Mouse (Mus musculus): ENCODE measurements around the gene Ubn1. TPM values are rescaled to one million over a fixed set of nuclear protein-coding genes. Genes with fewer than 3 reads are reported as not detected.

The Ubn1 gene
- polyA plus RNA-seq, 1 experiment: 33.7 TPM

GRCm38 (mm10) chr16:5119845-5120244 is 70.0 kb downstream of the Ubn1 start:
- no peaks in the 10 kb centered on the region for H3K4me1 ChIP-seq (ENCODE audit: control insufficient read depth, insufficient read depth, low read length)
- TF ChIP-seq CTCF (IDR thresholded peaks at IDR 0.05; ENCODE audit: control insufficient read depth, insufficient read depth, low read length) (no peak), POLR2A (IDR thresholded peaks at IDR 0.05; ENCODE audit: borderline replicate concordance, control insufficient read depth, low read depth, low read length) (no peak)
- no peak overlapping the region for H3K4me3 ChIP-seq (replicated peaks; ENCODE audit: control insufficient read depth, low read depth, low read length)
- 78% methylated on average over 4 of the region's 4 CpGs for WGBS
- H3K27ac ChIP-seq (ENCODE audit: control insufficient read depth, insufficient read depth, low read depth, low read length, poor library complexity): no peak overlapping the region

GRCm38 (mm10) chr16:5123476-5123875 is 73.6 kb downstream of the Ubn1 start:
- no peak overlapping the region for H3K4me3 ChIP-seq (replicated peaks; ENCODE audit: control insufficient read depth, low read depth, low read length)
- TF ChIP-seq CTCF (IDR thresholded peaks at IDR 0.05; ENCODE audit: control insufficient read depth, insufficient read depth, low read length): no peak
- no peak for TF ChIP-seq POLR2A (IDR thresholded peaks at IDR 0.05; ENCODE audit: borderline replicate concordance, control insufficient read depth, low read depth, low read length)
- WGBS: 63% methylated on average over 6 of the region's 6 CpGs
- no peak overlapping the region for H3K27ac ChIP-seq (ENCODE audit: control insufficient read depth, insufficient read depth, low read depth, low read length, poor library complexity)
- H3K4me1 ChIP-seq (ENCODE audit: control insufficient read depth, insufficient read depth, low read length): no peaks in the 10 kb centered on the region

GRCm38 (mm10) chr16:5130196-5130595 is 80.3 kb downstream of the Ubn1 start:
- H3K4me1 ChIP-seq (ENCODE audit: control insufficient read depth, insufficient read depth, low read length): no peaks in the 10 kb centered on the region; the same call in 1 of the 2 replicates
- no peak overlapping the region for H3K4me3 ChIP-seq (replicated peaks; ENCODE audit: control insufficient read depth, low read depth, low read length)
- H3K27ac ChIP-seq (ENCODE audit: control insufficient read depth, insufficient read depth, low read depth, low read length, poor library complexity): no peak overlapping the region
- WGBS: 53% methylated on average over 2 of the region's 2 CpGs
- TF ChIP-seq CTCF (IDR thresholded peaks at IDR 0.05; ENCODE audit: control insufficient read depth, insufficient read depth, low read length) (no peak), POLR2A (IDR thresholded peaks at IDR 0.05; ENCODE audit: borderline replicate concordance, control insufficient read depth, low read depth, low read length) (no peak)

- Histone ChIP-seq H3K4me1 (ENCODE audit: control insufficient read depth, insufficient read depth, low read length) (no peaks in the 10 kb centered on the region; the same call in 1 of the 2 replicates), H3K4me3 (replicated peaks; ENCODE audit: control insufficient read depth, low read depth, low read length) (no peak overlapping the region), H3K27ac (ENCODE audit: control insufficient read depth, insufficient read depth, low read depth, low read length, poor library complexity) (no peak overlapping the region)
- WGBS: 16% methylated on average over 4 of the region's 4 CpGs
- TF ChIP-seq CTCF (IDR thresholded peaks at IDR 0.05; ENCODE audit: control insufficient read depth, insufficient read depth, low read length) (no peak), POLR2A (IDR thresholded peaks at IDR 0.05; ENCODE audit: borderline replicate concordance, control insufficient read depth, low read depth, low read length) (no peak)
These were observed 80.9 kb downstream of the Ubn1 start for GRCm38 (mm10) chr16:5130766-5131165.

GRCm38 (mm10) chr16:5131251-5131922 is 81.5 kb downstream of the Ubn1 start:
- no peak overlapping the region for H3K27ac ChIP-seq (ENCODE audit: control insufficient read depth, insufficient read depth, low read depth, low read length, poor library complexity)
- no peak overlapping the region for H3K4me3 ChIP-seq (replicated peaks; ENCODE audit: control insufficient read depth, low read depth, low read length)
- H3K4me1 ChIP-seq (ENCODE audit: control insufficient read depth, insufficient read depth, low read length): no peaks in the 10 kb centered on the region; the same call in 1 of the 2 replicates
- TF ChIP-seq POLR2A (IDR thresholded peaks at IDR 0.05; ENCODE audit: borderline replicate concordance, control insufficient read depth, low read depth, low read length) (no peak), CTCF (IDR thresholded peaks at IDR 0.05; ENCODE audit: control insufficient read depth, insufficient read depth, low read length) (no peak)
- 4% methylated on average over 25 of the region's 25 CpGs for WGBS

- H3K4me1 ChIP-seq (ENCODE audit: control insufficient read depth, insufficient read depth, low read length): no peaks in the 10 kb centered on the region; the same call in 1 of the 2 replicates
- WGBS: 2% methylated on average over 39 of the region's 39 CpGs
These were observed 82.5 kb downstream of the Ubn1 start, which contains the start of gene Ppl for GRCm38 (mm10) chr16:5132401-5132801. TSS of gene Ppl (minus strand) at chr16:5132421.

GRCm38 (mm10) chr16:5134623-5135330 is 84.9 kb downstream of the Ubn1 start:
- H3K4me3 ChIP-seq (replicated peaks; ENCODE audit: control insufficient read depth, low read depth, low read length): no peak overlapping the region
- WGBS: 73% methylated on average over 14 of the region's 14 CpGs
- TF ChIP-seq POLR2A (IDR thresholded peaks at IDR 0.05; ENCODE audit: borderline replicate concordance, control insufficient read depth, low read depth, low read length) (no peak), CTCF (IDR thresholded peaks at IDR 0.05; ENCODE audit: control insufficient read depth, insufficient read depth, low read length) (no peak)
- no peaks in the 10 kb centered on the region; the same call in 1 of the 2 replicates for H3K4me1 ChIP-seq (ENCODE audit: control insufficient read depth, insufficient read depth, low read length)
- H3K27ac ChIP-seq (ENCODE audit: control insufficient read depth, insufficient read depth, low read depth, low read length, poor library complexity): no peak overlapping the region

More at GRCm38 (mm10) chr16:5132401-5132801, 82.5 kb downstream of the Ubn1 start, which contains the start of gene Ppl:
- TF ChIP-seq CTCF (IDR thresholded peaks at IDR 0.05; ENCODE audit: control insufficient read depth, insufficient read depth, low read length): no peak
- no peak for TF ChIP-seq POLR2A (IDR thresholded peaks at IDR 0.05; ENCODE audit: borderline replicate concordance, control insufficient read depth, low read depth, low read length)
- Histone ChIP-seq H3K4me3 (replicated peaks; ENCODE audit: control insufficient read depth, low read depth, low read length) (no peak within 1 kb of the TSS), H3K27ac (ENCODE audit: control insufficient read depth, insufficient read depth, low read depth, low read length, poor library complexity) (no peak within 1 kb of the TSS)

- H3K4me3 ChIP-seq (replicated peaks; ENCODE audit: control insufficient read depth, low read depth, low read length): no peak overlapping the region
- 55% methylated on average over 8 of the region's 8 CpGs for WGBS
- no peak overlapping the region for H3K27ac ChIP-seq (ENCODE audit: control insufficient read depth, insufficient read depth, low read depth, low read length, poor library complexity)
- TF ChIP-seq CTCF (IDR thresholded peaks at IDR 0.05; ENCODE audit: control insufficient read depth, insufficient read depth, low read length) (no peak), POLR2A (IDR thresholded peaks at IDR 0.05; ENCODE audit: borderline replicate concordance, control insufficient read depth, low read depth, low read length) (no peak)
- H3K4me1 ChIP-seq (ENCODE audit: control insufficient read depth, insufficient read depth, low read length): no peaks in the 10 kb centered on the region; the same call in 1 of the 2 replicates
These were observed 85.8 kb downstream of the Ubn1 start for GRCm38 (mm10) chr16:5135551-5136261.

Other genes with a start within 250 kb of the Ubn1 start
- gene 4930562C15Rik, start 214.6 kb upstream of the Ubn1 start, polyA plus RNA-seq (2011; ENCODE audit: insufficient read depth, insufficient read length, low replicate concordance, missing spikeins): 1.7 TPM in 1 of 2 replicates, not detected in the other
- 19.4 and 38.1 TPM in 2 replicates for gene Ubald1, start 169.7 kb upstream of the Ubn1 start, polyA plus RNA-seq (2011; ENCODE audit: insufficient read depth, insufficient read length, low replicate concordance, missing spikeins)
- 12.9 and 22.1 TPM in 2 replicates for gene Mgrn1, start 163.8 kb upstream of the Ubn1 start, polyA plus RNA-seq (2011; ENCODE audit: insufficient read depth, insufficient read length, low replicate concordance, missing spikeins)
- 30.5 and 49.4 TPM in 2 replicates for gene Nudt16l1, start 111.3 kb upstream of the Ubn1 start, polyA plus RNA-seq (2011; ENCODE audit: insufficient read depth, insufficient read length, low replicate concordance, missing spikeins)
- gene Anks3, start 85.9 kb upstream of the Ubn1 start, polyA plus RNA-seq (2011; ENCODE audit: insufficient read depth, insufficient read length, low replicate concordance, missing spikeins): 19.9 and 45.4 TPM in 2 replicates
- gene Sept12, start 52.2 kb upstream of the Ubn1 start, polyA plus RNA-seq (2011; ENCODE audit: insufficient read depth, insufficient read length, low replicate concordance, missing spikeins): not detected in 2 replicates
- gene Smim22, start 42.8 kb upstream of the Ubn1 start, polyA plus RNA-seq (2011; ENCODE audit: insufficient read depth, insufficient read length, low replicate concordance, missing spikeins): not detected in 2 replicates
- gene Rogdi, start 36.5 kb upstream of the Ubn1 start, polyA plus RNA-seq (2011; ENCODE audit: insufficient read depth, insufficient read length, low replicate concordance, missing spikeins): 53.7 and 156 TPM in 2 replicates
- 31.6 and 51.1 TPM in 2 replicates for gene Glyr1, start 194 bp upstream of the Ubn1 start, polyA plus RNA-seq (2011; ENCODE audit: insufficient read depth, insufficient read length, low replicate concordance, missing spikeins)
- 1.1 and 1.8 TPM in 2 replicates for gene Ppl, start 82.4 kb downstream of the Ubn1 start, polyA plus RNA-seq (2011; ENCODE audit: insufficient read depth, insufficient read length, low replicate concordance, missing spikeins)
- 4.4 and 20.8 TPM in 2 replicates for gene Sec14l5, start 97.1 kb downstream of the Ubn1 start, polyA plus RNA-seq (2011; ENCODE audit: insufficient read depth, insufficient read length, low replicate concordance, missing spikeins)
- 3.9 and 10.6 TPM in 2 replicates for gene Nagpa, start 154.0 kb downstream of the Ubn1 start, polyA plus RNA-seq (2011; ENCODE audit: insufficient read depth, insufficient read length, low replicate concordance, missing spikeins)
- not detected in 2 replicates for gene AU021092, start 172.2 kb downstream of the Ubn1 start, polyA plus RNA-seq (2011; ENCODE audit: insufficient read depth, insufficient read length, low replicate concordance, missing spikeins)
- gene Alg1, start 183.6 kb downstream of the Ubn1 start, polyA plus RNA-seq (2011; ENCODE audit: insufficient read depth, insufficient read length, low replicate concordance, missing spikeins): 11.1 and 15.4 TPM in 2 replicates
- gene Eef2kmt, start 205.9 kb downstream of the Ubn1 start, polyA plus RNA-seq (2011; ENCODE audit: insufficient read depth, insufficient read length, low replicate concordance, missing spikeins): 4.1 and 6.3 TPM in 2 replicates